Mouse (Mus musculus): ENCODE measurements at regions not wholly inside any gene's neighbourhood (a gene's known extent, or its start where the extent isn't known, plus 50 kb on each side); places are given as distances from the start of the nearest gene placed in this dataset.

DNA sequence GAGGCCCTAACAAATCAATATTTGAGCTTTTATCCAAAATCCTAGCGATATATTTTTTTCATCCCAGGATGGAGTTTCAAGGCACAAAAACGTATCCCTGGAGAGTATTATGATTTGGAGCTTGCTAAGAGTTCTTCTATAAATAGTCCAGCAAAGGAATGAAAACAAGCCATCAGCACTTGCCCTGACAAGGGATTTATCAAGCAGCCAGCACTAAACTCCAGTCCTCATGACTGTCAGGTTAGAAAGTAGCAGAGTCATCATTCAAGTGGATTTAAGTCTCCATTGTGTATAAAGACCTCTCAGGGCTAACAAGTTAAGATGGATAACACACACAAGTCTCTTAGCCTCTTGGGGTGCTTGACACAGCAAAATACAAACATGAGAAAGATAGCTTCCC lies 148.6 kb upstream of the Ust start:
- Histone ChIP-seq H3K4me2 (replicated peaks) (no peak overlapping the region), H3K9ac (no peak overlapping the region), H3K4me3 (no peak overlapping the region), H3K27ac (no peak overlapping the region), H3K4me1 (no peaks in the 10 kb centered on the region), H3K9me3 (peaks cover 9% of the 10 kb centered on the region; the same call in 1 of the 2 replicates), H3K27me3 (replicated peaks) (no peaks in the 10 kb centered on the region), H3K36me3 (no peaks in the 10 kb centered on the region)
- no peak for ATAC-seq (ENCODE audit: low FRiP score, low read depth)
- WGBS: 74% methylated on average over 2 of the region's 2 CpGs

DNA sequence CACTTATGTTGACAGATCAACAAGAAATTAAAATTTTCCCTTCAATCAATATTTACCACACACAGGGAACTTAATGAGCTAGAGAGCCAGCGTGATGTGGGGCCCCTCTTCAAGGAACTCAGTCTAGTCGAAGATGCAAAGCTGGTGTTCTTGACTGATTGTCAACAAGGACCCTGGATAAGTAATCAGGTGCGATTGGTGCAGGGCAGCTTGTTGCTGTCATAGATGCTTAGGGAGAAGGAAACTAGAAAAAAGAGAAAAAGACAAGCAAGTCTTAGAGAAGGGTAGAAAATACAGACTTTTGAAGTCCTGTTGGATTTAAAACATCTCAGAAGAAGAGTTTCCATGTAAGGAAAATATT lies 140.3 kb upstream of the Ust start:
- ATAC-seq (ENCODE audit: low FRiP score, low read depth): no peak
- Histone ChIP-seq H3K4me2 (replicated peaks) (no peak overlapping the region), H3K4me3 (no peak overlapping the region), H3K27me3 (replicated peaks) (no peaks in the 10 kb centered on the region), H3K9ac (no peak overlapping the region), H3K4me1 (no peaks in the 10 kb centered on the region), H3K36me3 (no peaks in the 10 kb centered on the region), H3K27ac (no peak overlapping the region), H3K9me3 (no peaks in the 10 kb centered on the region)
- 86% methylated on average over 3 of the region's 3 CpGs for WGBS

DNA sequence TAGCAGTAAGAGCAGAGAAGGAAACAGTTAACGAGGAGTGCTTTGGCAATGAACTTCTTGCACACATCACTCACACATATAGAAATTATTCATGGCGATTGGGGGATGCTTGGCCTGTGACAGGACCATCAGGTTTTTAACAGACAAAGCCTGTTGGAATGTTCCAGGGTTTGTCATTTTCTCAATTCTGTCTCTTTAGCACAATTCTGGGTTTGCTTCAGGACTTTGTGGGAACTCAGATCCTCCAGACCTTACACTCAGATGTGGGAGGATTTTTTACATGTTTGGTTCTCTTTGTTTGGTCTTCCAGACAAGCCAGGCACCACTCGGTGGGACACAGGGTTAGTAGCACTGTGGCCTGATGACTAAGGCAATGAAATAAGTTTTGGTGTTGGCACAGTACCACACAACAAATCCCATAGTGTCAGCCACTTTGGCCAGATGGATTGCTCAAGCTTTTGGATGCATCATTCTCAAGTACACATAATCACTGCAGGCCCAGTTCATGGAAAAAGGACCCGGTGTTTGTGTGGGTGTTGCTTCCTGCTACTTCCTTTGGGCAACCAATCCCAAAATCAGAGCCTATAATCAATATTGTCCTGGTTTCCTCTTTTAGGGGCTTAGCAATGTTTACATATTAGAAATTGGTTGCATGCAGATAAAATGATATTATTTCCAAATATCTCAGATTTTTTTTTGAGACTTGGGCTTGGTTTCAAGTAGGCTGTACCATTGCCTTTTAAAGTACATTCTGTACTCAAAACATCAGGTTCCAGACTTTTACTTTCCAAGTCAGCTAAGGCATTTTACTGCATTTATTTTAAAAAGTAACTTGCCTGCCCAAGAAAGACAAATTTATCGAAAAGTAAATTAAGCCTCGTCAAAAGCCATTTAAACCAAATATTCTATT lies 139.7 kb upstream of the Ust start:
- H3K4me3 ChIP-seq: no peak overlapping the region
- WGBS: 93% methylated on average over 6 of the region's 6 CpGs
- H3K27ac ChIP-seq: no peak overlapping the region

DNA sequence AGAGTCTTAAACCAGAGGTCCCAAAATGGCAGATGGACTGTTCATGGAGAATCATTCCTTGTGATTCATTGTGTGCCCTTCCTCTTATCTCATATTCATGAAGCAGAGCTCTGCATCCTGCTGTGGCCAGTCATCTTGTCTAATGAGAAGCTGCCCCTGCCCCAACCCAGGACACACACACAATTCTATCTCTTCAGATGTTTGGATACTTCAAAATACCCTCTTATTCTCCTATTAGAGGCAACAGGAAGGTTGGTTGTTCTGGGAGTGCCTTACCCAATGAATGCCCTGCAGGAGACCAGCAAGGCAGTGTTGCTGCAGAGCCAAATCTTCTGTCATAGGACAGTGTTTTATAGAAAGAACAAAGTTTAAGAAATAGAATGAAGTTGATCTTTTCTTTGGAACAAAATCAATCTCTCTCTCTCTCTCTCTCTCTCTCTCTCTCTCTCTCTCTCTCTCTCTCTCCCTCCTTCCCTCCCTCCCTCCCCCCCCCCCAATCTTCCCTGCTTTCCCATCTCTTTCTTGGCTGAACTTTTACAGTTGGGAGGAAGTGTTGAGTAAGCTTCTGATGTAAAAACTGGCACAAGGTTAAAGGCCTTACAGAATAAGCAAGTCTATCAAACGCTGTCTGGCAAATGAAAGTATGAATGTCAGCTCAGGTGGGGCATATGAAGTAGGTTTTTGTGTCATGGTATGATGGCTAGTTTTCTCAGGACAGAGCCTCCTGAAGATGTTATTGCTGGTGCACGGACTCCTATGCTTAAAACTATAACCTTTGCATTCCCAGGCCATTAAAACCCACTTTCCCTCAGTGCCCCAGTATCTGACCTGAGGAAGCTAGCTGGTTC lies 138.8 kb upstream of the Ust start:
- H3K4me2 ChIP-seq (replicated peaks): no peak overlapping the region
- H3K9me3 ChIP-seq: no peaks in the 10 kb centered on the region
- no peak overlapping the region for H3K9ac ChIP-seq
- 91% methylated on average over 2 of the region's 2 CpGs for WGBS
- H3K4me1 ChIP-seq: no peaks in the 10 kb centered on the region
- H3K27ac ChIP-seq: no peak overlapping the region
- no peak overlapping the region for H3K4me3 ChIP-seq
- no peak for ATAC-seq (ENCODE audit: low FRiP score, low read depth)
- H3K27me3 ChIP-seq (replicated peaks): no peaks in the 10 kb centered on the region
- no peaks in the 10 kb centered on the region for H3K36me3 ChIP-seq

More for the DNA sequence above, 139.7 kb upstream of the Ust start:
- ATAC-seq (ENCODE audit: low FRiP score, low read depth): no peak
- Histone ChIP-seq H3K9me3 (no peaks in the 10 kb centered on the region), H3K36me3 (no peaks in the 10 kb centered on the region), H3K27me3 (replicated peaks) (no peaks in the 10 kb centered on the region), H3K4me2 (replicated peaks) (no peak overlapping the region), H3K9ac (no peak overlapping the region), H3K4me1 (no peaks in the 10 kb centered on the region)

DNA sequence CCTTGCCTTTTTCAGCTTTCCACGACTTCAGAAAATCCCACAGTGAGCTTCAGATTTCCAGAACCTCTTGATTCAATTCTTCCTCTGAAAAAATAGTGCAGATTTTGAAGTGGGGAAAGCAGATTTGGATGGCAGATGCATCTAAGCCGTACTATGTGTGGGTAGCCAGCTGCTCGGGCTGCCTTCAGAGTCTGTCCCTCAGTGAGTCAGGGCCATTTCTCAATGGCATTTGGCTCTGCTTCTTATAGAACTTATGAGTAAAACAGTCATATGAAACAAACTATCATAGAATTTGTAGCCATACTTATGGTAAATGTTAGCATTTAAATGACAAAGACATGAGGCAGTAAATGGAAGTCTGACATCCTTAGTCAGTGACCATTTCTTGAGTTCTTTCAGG lies 135.0 kb upstream of the Ust start:
- H3K4me3 ChIP-seq: no peak overlapping the region
- no peaks in the 10 kb centered on the region for H3K27me3 ChIP-seq (replicated peaks)
- no peaks in the 10 kb centered on the region for H3K9me3 ChIP-seq
- H3K9ac ChIP-seq: no peak overlapping the region
- 92% methylated on average over 3 of the region's 3 CpGs for WGBS
- no peak overlapping the region for H3K27ac ChIP-seq
- no peak for ATAC-seq (ENCODE audit: low FRiP score, low read depth)
- H3K36me3 ChIP-seq: no peaks in the 10 kb centered on the region
- no peak overlapping the region for H3K4me2 ChIP-seq (replicated peaks)
- H3K4me1 ChIP-seq: no peaks in the 10 kb centered on the region

DNA sequence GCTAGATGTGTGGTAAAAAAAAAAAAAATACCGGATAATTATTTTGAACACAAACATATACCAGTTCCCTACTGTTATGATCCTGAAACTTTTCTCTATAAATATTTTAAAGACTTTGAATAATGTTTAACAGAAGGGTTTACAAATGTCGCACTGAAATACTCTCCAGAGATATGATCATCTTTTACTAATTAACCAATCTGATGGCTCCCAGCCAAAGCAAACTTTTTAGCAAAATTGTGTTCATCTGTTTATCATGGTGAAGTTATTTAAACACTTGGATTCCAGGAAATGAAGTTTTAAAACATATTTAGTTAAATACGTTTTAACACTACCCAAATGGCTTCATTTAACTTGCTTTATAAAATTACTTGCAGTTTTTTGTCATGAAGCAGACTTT lies 123.6 kb upstream of the Ust start:
- WGBS: 88% methylated on average over 3 of the region's 3 CpGs
- no peaks in the 10 kb centered on the region for H3K4me1 ChIP-seq
- no peaks in the 10 kb centered on the region for H3K27me3 ChIP-seq (replicated peaks)
- no peak for ATAC-seq (ENCODE audit: low FRiP score, low read depth)
- no peak overlapping the region for H3K27ac ChIP-seq
- no peak overlapping the region for H3K4me2 ChIP-seq (replicated peaks)
- no peaks in the 10 kb centered on the region; the same call in 1 of the 2 replicates for H3K9me3 ChIP-seq
- no peak overlapping the region for H3K4me3 ChIP-seq
- H3K9ac ChIP-seq: no peak overlapping the region
- H3K36me3 ChIP-seq: no peaks in the 10 kb centered on the region

DNA sequence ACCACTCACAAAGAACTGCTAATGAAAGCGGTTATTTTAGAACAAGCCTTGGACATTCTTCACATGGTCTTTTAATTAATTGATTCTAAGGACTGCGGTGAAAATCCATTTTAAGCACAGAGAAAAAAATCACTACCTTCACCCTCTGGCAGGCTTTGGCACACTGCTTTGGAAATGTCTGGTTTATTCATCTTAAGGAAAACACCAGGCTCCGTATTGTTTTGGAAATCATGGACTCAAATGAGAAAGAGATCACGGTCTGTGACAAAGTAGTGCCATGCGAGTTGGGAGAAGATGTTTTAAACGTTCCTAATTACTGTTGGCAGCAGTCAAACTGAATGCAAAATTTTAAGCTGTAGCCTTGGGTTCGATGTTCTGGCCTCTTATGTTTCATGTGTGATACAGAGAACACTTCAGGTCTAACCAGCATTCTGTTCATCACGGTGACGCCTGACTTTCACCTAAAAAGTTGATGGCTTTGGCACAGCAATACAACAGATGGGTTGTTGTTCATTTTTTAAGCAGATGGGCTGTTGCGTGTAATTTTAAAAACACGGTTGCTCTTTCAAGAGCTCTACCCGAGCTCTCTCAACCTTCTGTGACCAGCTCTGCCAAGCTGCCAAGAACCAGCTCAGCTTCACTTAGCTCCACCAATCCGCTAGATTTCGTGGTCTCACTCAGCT lies 105.7 kb upstream of the Ust start:
- no peak overlapping the region for H3K4me3 ChIP-seq
- 92% methylated on average over 14 of the region's 14 CpGs for WGBS
- no peaks in the 10 kb centered on the region for H3K27me3 ChIP-seq (replicated peaks)
- no peaks in the 10 kb centered on the region for H3K4me1 ChIP-seq
- H3K36me3 ChIP-seq: no peaks in the 10 kb centered on the region
- no peak overlapping the region for H3K4me2 ChIP-seq (replicated peaks)
- no peak overlapping the region for H3K27ac ChIP-seq
- ATAC-seq (ENCODE audit: low FRiP score, low read depth): no peak
- H3K9ac ChIP-seq: no peak overlapping the region
- no peaks in the 10 kb centered on the region for H3K9me3 ChIP-seq

DNA sequence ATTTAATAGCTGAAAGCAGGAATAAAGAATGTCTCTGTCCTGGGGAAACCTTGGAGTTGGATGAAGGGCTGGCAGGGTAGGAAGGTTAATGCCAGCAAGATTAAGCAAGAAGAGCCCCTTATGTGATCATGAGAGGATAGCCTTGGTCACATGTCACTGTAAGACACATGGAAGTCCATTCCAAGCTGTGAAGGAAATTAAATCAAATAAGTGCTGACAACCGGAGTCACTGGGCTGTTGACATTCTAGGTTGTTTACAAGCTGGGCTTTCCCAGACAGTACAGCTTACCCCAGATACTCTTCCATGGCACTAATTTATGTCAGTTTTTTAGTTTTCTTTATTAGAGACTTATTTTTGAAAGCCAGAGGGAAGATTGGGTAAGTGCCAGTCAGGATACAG lies 100.1 kb upstream of the Ust start:
- ATAC-seq (ENCODE audit: low FRiP score, low read depth): no peak
- H3K4me1 ChIP-seq: no peaks in the 10 kb centered on the region
- no peak overlapping the region for H3K4me3 ChIP-seq
- H3K27me3 ChIP-seq (replicated peaks): no peaks in the 10 kb centered on the region
- H3K4me2 ChIP-seq (replicated peaks): no peak overlapping the region
- 82% methylated on average over 1 of the region's 1 CpGs for WGBS
- no peaks in the 10 kb centered on the region for H3K36me3 ChIP-seq
- no peaks in the 10 kb centered on the region for H3K9me3 ChIP-seq
- H3K9ac ChIP-seq: no peak overlapping the region
- H3K27ac ChIP-seq: no peak overlapping the region

DNA sequence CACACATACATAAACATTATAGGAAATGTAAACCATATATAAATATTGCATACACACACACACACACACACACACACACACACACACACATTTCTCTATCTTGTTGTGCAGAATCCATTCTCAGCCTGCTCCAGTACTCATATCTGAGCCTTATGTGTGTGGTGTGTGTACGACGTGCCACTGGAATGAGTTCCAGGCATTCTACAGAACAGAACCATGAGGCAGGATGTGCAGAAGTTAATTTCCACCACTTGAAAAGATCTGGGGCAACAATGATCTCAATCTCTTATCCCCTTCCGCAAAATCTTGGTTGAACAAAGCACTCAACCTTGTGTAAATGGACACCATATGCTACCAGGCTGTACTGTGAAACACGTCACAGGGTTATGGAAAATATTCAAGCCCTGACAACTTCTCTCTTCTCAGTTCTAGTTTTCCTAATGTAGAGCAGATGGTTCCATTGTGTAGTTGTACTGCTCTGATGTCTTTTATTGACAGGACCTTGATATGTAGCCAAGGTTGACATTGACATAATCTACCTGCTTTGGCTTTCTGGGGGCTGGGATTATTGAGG lies 96.9 kb upstream of the Ust start:
- Histone ChIP-seq H3K36me3 (no peaks in the 10 kb centered on the region), H3K9ac (no peak overlapping the region), H3K4me3 (no peak overlapping the region), H3K4me1 (no peaks in the 10 kb centered on the region), H3K9me3 (no peaks in the 10 kb centered on the region), H3K27me3 (replicated peaks) (no peaks in the 10 kb centered on the region), H3K27ac (no peak overlapping the region), H3K4me2 (replicated peaks) (no peak overlapping the region)
- WGBS: 86% methylated on average over 4 of the region's 4 CpGs
- ATAC-seq (ENCODE audit: low FRiP score, low read depth): no peak

DNA sequence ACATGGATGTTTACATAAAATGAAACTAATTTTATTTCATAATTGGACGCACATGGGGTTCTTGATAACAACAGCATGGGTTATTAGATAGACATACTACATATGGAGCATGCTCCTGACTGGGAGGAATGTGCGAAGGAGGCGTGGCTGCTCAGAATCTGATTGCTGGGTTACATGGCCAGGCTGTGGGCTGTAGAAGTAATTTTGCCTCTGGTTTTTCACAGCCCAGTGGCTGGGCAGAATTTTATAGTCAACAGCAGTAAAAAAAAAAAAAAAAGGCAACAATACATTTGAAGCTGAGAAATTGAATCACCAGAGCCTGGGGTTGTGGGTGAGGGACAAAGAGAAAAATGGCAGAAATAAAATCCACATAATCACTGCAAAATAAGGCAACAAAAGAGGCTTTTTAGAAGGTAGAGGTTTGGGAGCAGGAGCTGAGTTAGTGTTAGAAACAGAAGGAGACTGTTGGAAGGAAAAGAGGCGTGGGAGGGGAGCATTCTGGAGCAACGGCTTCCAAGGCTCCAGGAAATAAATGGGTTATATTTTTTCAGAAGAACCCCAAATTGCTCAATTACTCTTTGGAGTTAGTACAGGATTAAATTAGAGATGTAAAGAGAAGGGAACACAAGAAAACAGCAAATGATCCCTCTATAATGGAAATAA lies 71.4 kb upstream of the Ust start:
- Histone ChIP-seq H3K4me1 (no peaks in the 10 kb centered on the region), H3K9me3 (no peaks in the 10 kb centered on the region), H3K9ac (no peak overlapping the region), H3K27ac (no peak overlapping the region), H3K4me3 (no peak overlapping the region), H3K36me3 (no peaks in the 10 kb centered on the region), H3K27me3 (replicated peaks) (no peaks in the 10 kb centered on the region), H3K4me2 (replicated peaks) (no peak overlapping the region)
- no peak for ATAC-seq (ENCODE audit: low FRiP score, low read depth)
- WGBS: 75% methylated on average over 5 of the region's 5 CpGs

DNA sequence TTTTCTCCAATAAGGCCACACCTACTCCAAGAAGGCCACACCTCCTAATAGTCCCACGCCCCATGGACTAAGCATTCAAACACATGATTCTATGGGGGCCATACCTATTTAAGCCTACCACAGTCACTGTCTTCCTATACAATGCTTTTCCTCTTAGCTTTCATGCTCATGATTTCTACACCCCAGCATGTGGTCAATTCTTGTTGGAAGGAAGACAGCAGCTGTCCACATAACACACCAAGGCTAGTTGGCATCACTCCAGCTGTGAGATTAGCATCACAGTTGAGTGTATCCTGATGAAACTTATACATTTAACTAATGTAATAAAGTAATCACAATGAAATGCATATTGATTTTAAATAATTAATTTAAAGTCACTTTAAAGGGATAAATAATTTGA lies 70.5 kb upstream of the Ust start:
- WGBS: 81% methylated on average over 1 of the region's 1 CpGs
- no peak overlapping the region for H3K4me3 ChIP-seq
- no peaks in the 10 kb centered on the region for H3K27me3 ChIP-seq (replicated peaks)
- H3K36me3 ChIP-seq: no peaks in the 10 kb centered on the region
- H3K9me3 ChIP-seq: no peaks in the 10 kb centered on the region
- no peak overlapping the region for H3K9ac ChIP-seq
- H3K27ac ChIP-seq: no peak overlapping the region
- H3K4me1 ChIP-seq: no peaks in the 10 kb centered on the region
- peak; percentile 33; the same call in 1 of the 2 replicates for ATAC-seq (ENCODE audit: low FRiP score, low read depth)
- H3K4me2 ChIP-seq (replicated peaks): no peak overlapping the region

All from neural tube, embryonic 12.5 days (tissue).